Mouse (Mus musculus) adrenal gland, adult 8-10 months (tissue): ENCODE results near the gene Gm20822. TPM values are rescaled to one million over a fixed set of nuclear protein-coding genes. Genes with fewer than 3 reads are reported as not detected.
"Not testable (repeated sequence)": the region's sequence is repeated elsewhere in the genome, so short reads cannot be mapped to it uniquely, and the experiment has no call there.

ENCODE experiments used
- DNase-seq: peaks from one replicate; pipeline ENCODE4 v3.0.0; 2022
- total RNA-seq, 4 experiments: library from RNA; stranded (reverse); gene quantifications; 2 replicates each; pipeline ENCODE4 v1.2.4; 2022

The Gm20822 gene
- total RNA-seq = not detected

DNA sequence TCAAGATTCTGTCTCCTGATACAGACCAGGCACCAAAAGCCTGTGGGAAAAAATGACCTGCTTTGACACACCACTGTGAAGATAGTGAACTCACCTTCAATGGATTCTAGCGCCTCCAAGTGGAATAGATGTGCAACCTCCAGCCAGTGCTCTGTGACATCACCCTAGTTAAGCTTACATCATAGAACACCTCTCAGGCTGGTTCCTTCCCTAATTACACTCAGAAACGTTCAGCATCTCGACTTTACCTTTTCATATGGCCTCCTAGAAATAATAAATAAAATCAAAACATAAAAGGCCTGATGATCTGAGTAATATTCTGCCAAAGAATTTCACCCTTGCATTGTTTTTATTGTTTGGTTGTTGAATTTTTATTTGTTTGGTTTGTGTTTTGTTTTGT is at the start of gene Gm20822:
Gm20822 (minus strand) TSS at position 101 of the 400 bp plus-strand sequence.
- DNase-seq = not testable (repeated sequence)
